Mouse (Mus musculus) stomach, adult 2 months (tissue): ENCODE data around the gene Dpp10. TPM values are rescaled to one million over a fixed set of nuclear protein-coding genes. Genes with fewer than 3 reads are reported as not detected.

ENCODE experiments used
- polyA plus RNA-seq: library from polyadenylated mRNA; depleted of rRNA; stranded (reverse); fragments of >200 nt; gene quantifications from 2 replicates; pipeline ENCODE4 v1.2.3, GENCODE M21; 2012; rRNA removed

Dpp10 gene
- polyA plus RNA-seq: under 0.01 TPM in 1 of 2 replicates, not detected in the other

GRCm38 (mm10) chr1:124044925-124045640 is at the start of gene Dpp10:
Gene Dpp10 (minus strand): TSS chr1:124045559.

